Comparison of ENCODE assay signal across 11 mouse cellular contexts in genomic region chr19:47936938-47937337, GRCm38 (mm10). TPM values are rescaled to one million over a fixed set of nuclear protein-coding genes. Genes with fewer than 3 reads are reported as not detected.
DNase-seq lines count a peak whose midpoint lies in the region; ATAC-seq and TF ChIP-seq lines count a peak whose summit lies in the region.
"Had no signal": no experiment of that assay in that cellular context is flagged by ENCODE, and none has a peak within 500 bp of the region (broad histone marks: within the 10 kb centered on the region; RNA-seq: fewer than 3 reads in every experiment).

No protein-coding gene starts in this region.

- peak overlapping the region; percentile 54; the same call in 1 of the 2 replicates for H3K4me3 ChIP-seq in layer of hippocampus, adult 2 months
- H3K4me3 ChIP-seq in forebrain, embryonic 16.5 days (replicated peaks; ENCODE audit: low read length): no peak overlapping the region; the same call in 1 of the 2 replicates
- peak overlapping the region; percentile 33; the same call in 1 of the 2 replicates for H3K4me3 ChIP-seq in liver, embryonic 12.5 days
- peak overlapping the region; percentile 45 for H3K4me3 ChIP-seq in neural tube, embryonic 15.5 days (replicated peaks)

- H3K4me2 ChIP-seq in forebrain, embryonic 16.5 days (ENCODE audit: low read length): peak overlapping the region; percentile 88
- H3K4me2 ChIP-seq in liver, embryonic 12.5 days: peak overlapping the region; percentile 65
- H3K4me2 ChIP-seq in neural tube, embryonic 15.5 days: peak overlapping the region; percentile 83

- no peak for DNase-seq in layer of hippocampus, adult 2 months (ENCODE audit: low spot score in 2 of 2)
- no peak for DNase-seq in layer of hippocampus, adult 8-10 months (ENCODE audit: low spot score in 2 of 2)
- DNase-seq in right cerebral cortex, postnatal 10 days (ENCODE audit: low spot score in 2 of 2): no peak
- no peak for DNase-seq in right cerebral cortex, postnatal 14 days
- DNase-seq in gastrocnemius, adult 18-20 months (ENCODE audit: low spot score): no peak

- H3K27ac ChIP-seq in layer of hippocampus, adult 2 months: no peak overlapping the region
- H3K27ac ChIP-seq in forebrain, embryonic 16.5 days (ENCODE audit: low read length): no peak overlapping the region
- H3K27ac ChIP-seq in liver, embryonic 12.5 days: no peak overlapping the region
- peak overlapping the region; percentile 58; the same call in 1 of the 2 replicates for H3K27ac ChIP-seq in neural tube, embryonic 15.5 days (replicated peaks)

- H3K9me3 ChIP-seq in forebrain, embryonic 16.5 days (ENCODE audit: control insufficient read depth, low read length): no peaks in the 10 kb centered on the region
- H3K9me3 ChIP-seq in liver, embryonic 12.5 days (replicated peaks): no peaks in the 10 kb centered on the region
- H3K9me3 ChIP-seq in neural tube, embryonic 15.5 days (replicated peaks): no peaks in the 10 kb centered on the region

- no peaks in the 10 kb centered on the region for H3K27me3 ChIP-seq in forebrain, embryonic 16.5 days (replicated peaks; ENCODE audit: control insufficient read depth, insufficient read depth, low read length)
- peaks cover 53% of the 10 kb centered on the region for H3K27me3 ChIP-seq in liver, embryonic 12.5 days (replicated peaks)
- H3K27me3 ChIP-seq in neural tube, embryonic 15.5 days (replicated peaks): peaks cover 5% of the 10 kb centered on the region; the same call in 1 of the 2 replicates

- TF ChIP-seq CTCF in layer of hippocampus, adult 2 months (conservative IDR thresholded peaks at IDR 0.05): no peak

- peaks cover 4% of the 10 kb centered on the region for H3K4me1 ChIP-seq in forebrain, embryonic 16.5 days (replicated peaks; ENCODE audit: control insufficient read depth, insufficient read depth, low read length)
- H3K4me1 ChIP-seq in liver, embryonic 12.5 days: no peaks in the 10 kb centered on the region; the same call in 1 of the 2 replicates
- peaks cover 17% of the 10 kb centered on the region for H3K4me1 ChIP-seq in neural tube, embryonic 15.5 days

- no peaks in the 10 kb centered on the region for H3K36me3 ChIP-seq in forebrain, embryonic 16.5 days (ENCODE audit: control insufficient read depth, insufficient read depth)
- no peaks in the 10 kb centered on the region for H3K36me3 ChIP-seq in liver, embryonic 12.5 days
- no peaks in the 10 kb centered on the region for H3K36me3 ChIP-seq in neural tube, embryonic 15.5 days

- 67% methylated on average over 9 of the region's 9 CpGs for WGBS in forebrain, embryonic 16.5 days
- 42% methylated on average over 9 of the region's 9 CpGs for WGBS in liver, embryonic 12.5 days (ENCODE audit: insufficient replicate concordance)
- WGBS in neural tube, embryonic 15.5 days: 53% methylated on average over 9 of the region's 9 CpGs

- no peak for ATAC-seq in forebrain, embryonic 16.5 days
- ATAC-seq in liver, embryonic 12.5 days: no peak
- ATAC-seq in neural tube, embryonic 15.5 days (ENCODE audit: low FRiP score): no peak

- H3K9ac ChIP-seq in forebrain, embryonic 16.5 days (replicated peaks; ENCODE audit: low read depth, low read length): peak overlapping the region; percentile 47; the same call in 1 of the 2 replicates
- no peak overlapping the region for H3K9ac ChIP-seq in liver, embryonic 12.5 days
- peak overlapping the region; percentile 51 for H3K9ac ChIP-seq in neural tube, embryonic 15.5 days (replicated peaks)

RNA-seq across cellular contexts. Expression of gene Cfap58, which starts 0.5 kb away (rescaled TPM):
- total RNA-seq in layer of hippocampus, adult 2 months (2021): under 1 TPM; 0.34 to 0.49 TPM
- total RNA-seq in layer of hippocampus, adult 8-10 months (2022): under 1 TPM; 0.22 to 0.61 (median 0.51) TPM
- 0.27 and 0.33 TPM in 2 replicates for polyA plus RNA-seq in forebrain, embryonic 16.5 days (2015; fragmentation: Nextera tagmentation; extraction: Ambion mirVana)
- polyA plus RNA-seq in liver, embryonic 12.5 days (2016; fragmentation: Nextera tagmentation; extraction: Ambion mirVana): not detected in 2 replicates
- polyA plus RNA-seq in neural tube, embryonic 15.5 days (2015; fragmentation: Nextera tagmentation; extraction: Ambion mirVana): 0.47 and 0.59 TPM in 2 replicates
- total RNA-seq in gastrocnemius, adult 18-20 months (2021): not detected
- total RNA-seq: gastrocnemius, postnatal 25 days; MEL had no signal
- polyA plus RNA-seq: spleen, adult 2 months had no signal

RNA-seq across cellular contexts. Expression of gene Itprip, which starts 17.8 kb away (rescaled TPM):
- total RNA-seq in layer of hippocampus, adult 2 months (2021): 1 to 10 TPM; 1.2 to 1.9 TPM
- total RNA-seq in layer of hippocampus, adult 8-10 months (2022): 1 to 10 TPM; 1.3 to 2.6 (median 1.8) TPM
- 6.9 and 7.2 TPM in 2 replicates for polyA plus RNA-seq in forebrain, embryonic 16.5 days (2015; fragmentation: Nextera tagmentation; extraction: Ambion mirVana)
- polyA plus RNA-seq in liver, embryonic 12.5 days (2016; fragmentation: Nextera tagmentation; extraction: Ambion mirVana): 5.3 and 5.9 TPM in 2 replicates
- 3.6 and 7.8 TPM in 2 replicates for polyA plus RNA-seq in neural tube, embryonic 15.5 days (2015; fragmentation: Nextera tagmentation; extraction: Ambion mirVana)
- under 1 TPM; 0.50 to 0.90 TPM for total RNA-seq in gastrocnemius, adult 18-20 months (2021)

RNA-seq across cellular contexts. Expression of gene Cfap43, which starts 17.9 kb away (rescaled TPM):
- under 1 TPM; 0.37 to 0.95 TPM for total RNA-seq in layer of hippocampus, adult 2 months (2021)
- total RNA-seq in layer of hippocampus, adult 8-10 months (2022): 1 to 10 TPM in 3 of 4 experiments, under 1 TPM in 1; 0.77 to 2.8 (median 1.7) TPM
- 0.63 and 1.1 TPM in 2 replicates for polyA plus RNA-seq in forebrain, embryonic 16.5 days (2015; fragmentation: Nextera tagmentation; extraction: Ambion mirVana)
- polyA plus RNA-seq in liver, embryonic 12.5 days (2016; fragmentation: Nextera tagmentation; extraction: Ambion mirVana): 0.04 TPM in 1 of 2 replicates, not detected in the other
- polyA plus RNA-seq in neural tube, embryonic 15.5 days (2015; fragmentation: Nextera tagmentation; extraction: Ambion mirVana): 0.51 and 0.98 TPM in 2 replicates
- not detected for total RNA-seq in gastrocnemius, adult 18-20 months (2021)
- total RNA-seq: gastrocnemius, postnatal 25 days had no signal
- polyA plus RNA-seq: spleen, adult 2 months had no signal
